Mouse (Mus musculus) hindbrain, embryonic 14.5 days (tissue): ENCODE results near the gene Car12. TPM values are rescaled to one million over a fixed set of nuclear protein-coding genes. Genes with fewer than 3 reads are reported as not detected.
A peak's percentile ranks its signal among the peaks of the same experiment; 100 is the strongest.
"Not testable (repeated sequence)": the region's sequence is repeated elsewhere in the genome, so short reads cannot be mapped to it uniquely, and the experiment has no call there.

Experiments used
- ATAC-seq: fragments of 200-750 bp; cut with Nextera tagmentation; 2 replicates; pipeline ENCODE4 v1.8.0; 2017; ENCODE audit warnings: moderate number of reproducible peaks, mild to moderate bottlenecking, moderate TSS enrichment, moderate library complexity; ENCODE audit not compliant: low FRiP score
- DNase-seq: peaks from one replicate; pipeline ENCODE4 v3.0.0-alpha.2; 2015; ENCODE audit warnings: low spot score
- H3K27ac ChIP-seq: fragments of 300-500 bp; sonication (generic); 2 replicates; pipeline ENCODE4 v1.5.1; 2014; ENCODE audit warnings: mild to moderate bottlenecking, moderate library complexity
- H3K27me3 ChIP-seq: fragments of 300-500 bp; sonication (generic); 2 replicates; pipeline ENCODE4 v1.6.1; 2014; ENCODE audit warnings: mild to moderate bottlenecking, low read length, mixed read lengths; ENCODE audit not compliant: control insufficient read depth, insufficient read depth
- H3K36me3 ChIP-seq: fragments of 300-500 bp; sonication (generic); replicated peaks from 2 replicates; pipeline ENCODE4 v1.6.1; 2014; ENCODE audit not compliant: control insufficient read depth, insufficient read depth
- H3K4me1 ChIP-seq: fragments of 300-500 bp; sonication (generic); replicated peaks from 2 replicates; pipeline ENCODE4 v1.6.1; 2014; ENCODE audit warnings: antibody characterized with exemption, low read length, mixed read lengths; ENCODE audit not compliant: control insufficient read depth, insufficient read depth
- H3K4me2 ChIP-seq: fragments of 300-500 bp; sonication (generic); replicated peaks from 2 replicates; pipeline ENCODE4 v1.6.1; 2014; ENCODE audit warnings: mild to moderate bottlenecking, moderate library complexity
- H3K4me3 ChIP-seq: fragments of 300-500 bp; sonication (generic); replicated peaks from 2 replicates; pipeline ENCODE4 v1.5.1; 2014; ENCODE audit warnings: mild to moderate bottlenecking, low read length
- H3K9ac ChIP-seq: fragments of 300-500 bp; sonication (generic); 2 replicates; pipeline ENCODE4 v1.6.1; 2014
- H3K9me3 ChIP-seq: fragments of 300-500 bp; sonication (generic); 2 replicates; pipeline ENCODE4 v1.6.1; 2016; ENCODE audit warnings: low read length; ENCODE audit not compliant: control insufficient read depth
- WGBS: fragments of 180-500 bp; shearing (Covaris S2); extraction: QIAGEN DNeasy Blood & Tissue Kit; methylation state at CpG from one replicate; pipeline ENCODE4 v1.1.7; 2014; 5-methylcytosine and 5-hydroxymethylcytosine counted together
- polyA plus RNA-seq: library from polyadenylated mRNA; unstranded; fragments of >200 nt; fragmentation: Nextera tagmentation; extraction: Ambion mirVana; gene quantifications from 2 replicates; pipeline ENCODE4 v1.2.1, GENCODE M21; 2014

Car12 gene
- polyA plus RNA-seq, 1 experiment from 2014 or later: 6.5 TPM

DNA sequence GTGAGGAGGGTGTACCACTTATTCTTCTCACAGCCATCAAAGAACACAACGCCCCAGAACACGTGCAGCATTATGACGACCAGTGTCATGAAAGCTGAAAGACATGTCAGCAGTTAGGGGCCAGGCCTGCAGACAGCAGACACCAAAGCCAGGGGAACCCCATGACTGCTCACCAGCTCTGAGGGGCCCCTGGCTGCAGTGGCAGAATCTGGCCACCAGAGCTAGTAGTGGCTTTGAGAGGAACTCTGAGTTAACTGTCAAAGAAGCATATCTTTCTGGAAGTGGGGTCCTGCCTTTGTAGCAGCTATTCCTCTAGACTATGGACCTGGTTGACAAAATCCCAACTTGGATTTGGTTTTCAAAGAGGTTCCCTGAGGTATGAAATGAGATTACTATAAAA, 71.1 kb downstream of the Car12 start:
- H3K36me3 ChIP-seq: peaks cover 21% of the 10 kb centered on the region; the same call in 1 of the 2 replicates
- H3K4me2 ChIP-seq, ATAC-seq, H3K27ac ChIP-seq, DNase-seq, H3K9ac ChIP-seq, H3K4me3 ChIP-seq, H3K27me3 ChIP-seq, H3K4me1 ChIP-seq, H3K9me3 ChIP-seq: not testable (repeated sequence)
- no CpG with 5 or more reads among the region's 3 CpGs for whole genome bisulfite sequencing

- no peak overlapping the region for H3K4me2 ChIP-seq
- no peak overlapping the region for H3K27ac ChIP-seq
- WGBS: 8% methylated on average over 2 of the region's 2 CpGs
- peaks cover 29% of the 10 kb centered on the region for H3K36me3 ChIP-seq
- no peaks in the 10 kb centered on the region for H3K4me1 ChIP-seq
- peak; percentile 84 for DNase-seq
- ATAC-seq: no peak
- no peak overlapping the region for H3K9ac ChIP-seq
- H3K9me3 ChIP-seq: no peaks in the 10 kb centered on the region
- H3K4me3 ChIP-seq: no peak overlapping the region
- H3K27me3 ChIP-seq: no peaks in the 10 kb centered on the region
Measured at GRCm38 (mm10) chr9:66787821-66788220, 74.3 kb downstream of the Car12 start.

DNA sequence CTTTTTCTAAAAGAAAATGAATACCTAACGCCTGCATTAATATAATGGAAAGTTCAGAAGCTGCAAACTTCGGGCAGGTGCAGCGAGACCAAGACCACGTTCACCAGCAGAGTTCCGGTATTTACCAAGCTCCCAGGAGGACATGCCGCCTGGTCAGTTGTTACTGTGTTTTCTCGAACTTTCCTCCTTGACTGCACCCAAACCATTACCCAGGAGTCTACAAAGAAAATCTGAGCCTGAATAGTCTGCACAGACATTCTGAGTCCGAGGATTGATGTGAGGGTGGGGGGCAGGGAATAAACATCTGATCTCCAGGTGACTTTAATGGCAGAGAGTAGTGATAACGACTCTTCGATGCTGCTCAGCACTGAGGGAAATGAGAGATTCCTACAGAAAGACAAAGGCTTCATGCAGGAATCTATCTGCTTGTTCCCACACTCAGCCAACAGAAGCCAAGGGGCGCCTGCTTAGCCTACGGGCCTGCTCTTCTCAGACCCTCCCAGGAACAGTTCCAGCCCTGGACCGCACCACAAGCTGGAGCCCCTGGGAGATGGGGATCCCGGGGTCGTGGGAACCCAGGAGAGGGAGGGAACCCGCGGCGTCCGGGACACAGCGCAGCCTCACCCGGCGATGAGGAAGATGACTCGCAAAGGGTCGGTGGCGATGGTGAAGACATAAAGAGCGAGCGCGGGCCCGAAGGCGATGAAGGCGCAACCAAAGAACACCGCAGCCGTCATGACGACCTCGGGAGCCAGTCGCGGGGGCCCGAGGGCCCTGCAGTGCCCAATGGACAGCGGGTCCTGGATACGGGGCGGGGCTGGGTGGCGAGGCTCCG, 81.4 kb downstream of the Car12 start:
- WGBS: 2% methylated on average over 43 of the region's 43 CpGs
- Histone ChIP-seq H3K9ac (peak overlapping the region; percentile 91), H3K9me3 (no peaks in the 10 kb centered on the region), H3K36me3 (peaks cover 12% of the 10 kb centered on the region), H3K4me2 (peak overlapping the region; percentile 85), H3K4me3 (peak overlapping the region; percentile 81), H3K4me1 (peaks cover 13% of the 10 kb centered on the region; the same call in 1 of the 2 replicates), H3K27ac (peak overlapping the region; percentile 92), H3K27me3 (no peaks in the 10 kb centered on the region)
- peak; percentile 64 for DNase-seq
- ATAC-seq: peak; percentile 67

DNA sequence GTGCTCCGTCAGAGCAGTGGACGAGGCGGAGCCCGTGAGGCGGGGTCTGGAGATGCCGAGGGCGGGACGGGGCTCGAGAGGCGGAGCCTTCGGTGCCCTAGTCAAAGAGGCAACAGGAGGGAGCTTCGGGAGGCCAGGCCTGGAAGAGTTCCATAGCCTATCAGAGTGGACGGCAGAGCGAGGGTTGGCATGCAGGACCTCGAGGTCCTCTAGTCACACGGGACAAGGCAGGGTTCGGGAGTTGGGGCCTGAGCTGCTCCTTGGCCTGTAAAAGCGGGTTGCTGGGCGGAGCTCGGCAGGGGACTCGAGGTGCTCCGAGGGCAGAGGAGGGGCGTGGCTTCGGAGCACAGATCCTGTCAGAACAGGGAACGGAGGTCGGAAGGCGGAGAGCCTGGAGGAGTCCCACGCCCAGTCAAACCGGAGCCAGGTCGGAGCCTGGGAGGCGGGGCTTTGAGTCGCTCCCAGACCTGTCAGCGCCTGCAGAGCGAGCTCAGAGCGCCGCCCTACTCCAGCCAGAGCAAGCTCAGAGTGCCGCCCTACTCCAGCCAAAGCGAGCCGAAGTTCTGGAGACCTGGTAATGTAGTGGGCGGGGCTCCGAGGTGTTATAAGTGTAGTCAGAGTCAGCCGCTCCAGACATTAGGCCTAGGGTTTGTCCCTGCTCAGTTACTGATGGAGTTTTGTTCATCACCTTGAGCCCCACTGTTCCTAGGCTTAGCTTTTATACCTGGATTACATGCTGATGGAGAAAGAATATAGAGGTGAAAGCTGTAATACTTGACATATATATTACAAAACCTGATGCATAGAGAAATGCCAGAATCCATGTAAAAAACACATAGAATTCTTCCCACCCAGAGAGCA, 82.2 kb downstream of the Car12 start, which contains the start of gene Aph1b:
Gene Aph1b, minus strand, starts transcription at position 27 of the 861 bp plus-strand sequence.
- Histone ChIP-seq H3K9me3 (no peaks in the 10 kb centered on the region), H3K4me2 (peak within 1 kb of the TSS; percentile 85), H3K4me1 (peaks cover 13% of the 10 kb centered on the region; the same call in 1 of the 2 replicates), H3K36me3 (peaks cover 3% of the 10 kb centered on the region; the same call in 1 of the 2 replicates), H3K27ac (peak within 1 kb of the TSS; percentile 92), H3K27me3 (no peaks in the 10 kb centered on the region), H3K4me3 (peak within 1 kb of the TSS; percentile 81), H3K9ac (peak within 1 kb of the TSS; percentile 91)
- ATAC-seq (peak; percentile 98), DNase-seq (peak; percentile 91)
- WGBS: under 1% methylated on average over 42 of the region's 42 CpGs

DNA sequence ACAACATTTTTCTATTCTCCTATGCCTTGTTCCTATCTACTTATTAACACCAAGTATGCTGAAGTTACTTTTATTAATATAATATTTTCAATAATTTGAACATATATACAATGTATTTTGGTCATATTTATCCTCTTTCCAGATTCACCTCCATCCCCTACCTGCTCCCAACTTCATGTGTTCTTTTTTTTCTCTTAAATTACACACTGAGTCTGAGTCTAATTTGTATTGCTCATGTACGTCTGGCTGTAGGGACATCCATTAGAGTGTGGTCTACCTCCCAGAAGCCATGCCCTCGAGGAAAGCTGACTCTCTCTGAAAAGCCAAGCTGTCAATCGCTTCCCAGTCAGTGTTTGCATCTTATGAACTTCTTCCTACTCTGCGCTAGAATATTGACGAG, 83.3 kb downstream of the Car12 start, which contains the start of gene Gm10647:
Gene Gm10647, plus strand, starts transcription at position 301 of the 400 bp plus-strand sequence.
- no peaks in the 10 kb centered on the region for H3K36me3 ChIP-seq
- 77% methylated on average over 5 of the region's 5 CpGs for WGBS
- H3K4me2 ChIP-seq: peak within 1 kb of the TSS; percentile 85

DNA sequence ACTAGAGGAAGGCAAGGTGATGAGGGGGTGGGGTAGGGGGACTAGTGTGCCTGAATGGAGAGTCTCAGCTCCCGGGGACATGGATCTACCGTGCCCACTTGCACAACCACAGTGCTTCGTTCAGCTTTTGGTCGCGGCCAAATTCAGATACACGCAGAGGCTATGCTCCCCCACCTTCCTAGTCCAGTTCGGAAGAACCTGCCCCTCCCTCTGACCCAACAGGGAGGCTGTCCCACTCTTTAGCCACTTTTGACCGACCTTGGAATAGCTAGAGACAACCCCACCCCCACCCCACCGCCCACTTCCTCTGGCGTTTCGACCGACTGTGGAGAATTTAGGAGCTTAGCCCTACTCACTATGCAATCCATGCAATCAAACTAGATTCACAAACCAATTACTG, 88.5 kb downstream of the Car12 start:
- Histone ChIP-seq H3K36me3 (no peaks in the 10 kb centered on the region), H3K4me2 (no peak overlapping the region), H3K4me1 (no peaks in the 10 kb centered on the region), H3K9me3 (no peaks in the 10 kb centered on the region), H3K27me3 (peaks cover 8% of the 10 kb centered on the region), H3K9ac (no peak overlapping the region), H3K27ac (no peak overlapping the region), H3K4me3 (no peak overlapping the region)
- 53% methylated on average over 12 of the region's 12 CpGs for WGBS
- DNase-seq: no peak
- no peak for ATAC-seq

More for the DNA sequence above, 83.3 kb downstream of the Car12 start, which contains the start of gene Gm10647:
- DNase-seq: no peak
- Histone ChIP-seq H3K27me3 (no peaks in the 10 kb centered on the region), H3K4me1 (peaks cover 13% of the 10 kb centered on the region; the same call in 1 of the 2 replicates), H3K27ac (peak within 1 kb of the TSS; percentile 92; the same call in 1 of the 2 replicates), H3K9me3 (no peaks in the 10 kb centered on the region), H3K4me3 (peak within 1 kb of the TSS; percentile 81), H3K9ac (peak within 1 kb of the TSS; percentile 91)
- no peak for ATAC-seq

DNA sequence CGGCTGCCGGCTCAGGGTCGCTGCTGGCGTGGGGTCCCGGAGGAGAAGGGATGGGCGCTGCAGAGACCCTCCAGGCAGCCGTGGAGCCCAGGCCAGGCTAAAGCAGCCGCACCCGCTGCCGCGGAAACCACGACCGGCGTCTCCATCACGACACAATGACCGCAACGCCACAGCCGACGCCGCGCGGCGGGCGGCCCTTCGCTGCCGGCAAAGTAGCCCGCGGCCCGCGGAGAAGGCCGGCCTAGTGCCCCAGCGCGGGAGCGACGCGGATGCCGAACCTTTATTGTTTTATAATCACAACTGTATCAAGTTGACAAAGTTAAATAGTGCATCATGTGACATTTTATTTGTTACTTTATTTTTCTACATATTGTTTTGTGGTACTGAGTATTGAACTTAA, 92.5 kb downstream of the Car12 start:
- not testable (repeated sequence) for H3K27ac ChIP-seq, ATAC-seq, H3K4me1 ChIP-seq, H3K9me3 ChIP-seq, H3K36me3 ChIP-seq
- H3K4me3 ChIP-seq: peak overlapping the region; percentile 29
- 1% methylated on average over 29 of the region's 37 CpGs for WGBS
- peaks cover 15% of the 10 kb centered on the region for H3K27me3 ChIP-seq
- DNase-seq: peak; percentile 29
- H3K9ac ChIP-seq: peak overlapping the region; percentile 50
- H3K4me2 ChIP-seq: peak overlapping the region; percentile 58

DNA sequence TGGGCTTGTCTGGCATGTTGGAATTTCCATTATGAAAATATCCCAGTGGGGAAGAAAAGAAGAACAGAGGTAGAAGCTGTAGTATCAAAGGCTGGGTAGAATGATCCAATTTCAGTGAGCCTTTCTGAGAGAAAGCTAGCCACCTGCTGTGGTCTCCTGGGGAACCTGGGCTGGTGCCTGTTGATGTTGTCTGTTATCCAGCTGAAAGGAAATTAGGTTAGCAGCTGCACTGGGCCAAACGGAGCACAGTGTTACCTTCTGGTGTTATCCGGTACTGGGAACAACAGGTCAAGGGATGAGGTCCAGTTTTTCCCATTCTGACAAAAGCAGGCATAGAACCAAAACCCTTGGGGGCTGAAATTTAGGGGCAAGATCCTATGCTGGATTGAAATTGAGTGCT, 99.9 kb downstream of the Car12 start:
- no peak for DNase-seq
- H3K9me3 ChIP-seq: no peaks in the 10 kb centered on the region
- no peak overlapping the region for H3K27ac ChIP-seq
- ATAC-seq: no peak
- no peak overlapping the region for H3K4me2 ChIP-seq
- no peaks in the 10 kb centered on the region for H3K36me3 ChIP-seq
- H3K4me3 ChIP-seq: no peak overlapping the region
- no peaks in the 10 kb centered on the region for H3K27me3 ChIP-seq
- H3K9ac ChIP-seq: no peak overlapping the region
- 0 out of 2 replicates have a peak, but pooled peaks cover 8% of the 10 kb centered on the region for H3K4me1 ChIP-seq
- WGBS: 14% methylated on average over 2 of the region's 2 CpGs
